Mouse (Mus musculus) midbrain, postnatal 0 days (tissue): ENCODE measurements around the gene Hdac5. TPM values are rescaled to one million over a fixed set of nuclear protein-coding genes. Genes with fewer than 3 reads are reported as not detected.
A peak's percentile ranks its signal among the peaks of the same experiment; 100 is the strongest.

Experiments used
- ATAC-seq: fragments of 200-750 bp; cut with Nextera tagmentation; 2 replicates; pipeline ENCODE4 v1.8.0; 2017; ENCODE audit warnings: moderate number of reproducible peaks, mild to moderate bottlenecking, moderate TSS enrichment, moderate library complexity; ENCODE audit not compliant: low FRiP score
- DNase-seq: peaks from one replicate; pipeline ENCODE4 v3.0.0-alpha.2; 2015; ENCODE audit warnings: low spot score
- H3K27ac ChIP-seq: fragments of 300-500 bp; sonication (generic); 2 replicates; pipeline ENCODE4 v1.5.1; 2014; ENCODE audit warnings: low read depth, mild to moderate bottlenecking, low read length, mixed read lengths
- H3K27me3 ChIP-seq: fragments of 300-500 bp; sonication (generic); 2 replicates; pipeline ENCODE4 v1.6.1; 2014; ENCODE audit warnings: low read length, control low read depth, mixed read lengths; ENCODE audit not compliant: insufficient read depth
- H3K36me3 ChIP-seq: fragments of 300-500 bp; sonication (generic); 2 replicates; pipeline ENCODE4 v1.6.1; 2014; ENCODE audit warnings: low read length, control low read depth, mixed read lengths; ENCODE audit not compliant: insufficient read depth
- H3K4me1 ChIP-seq: fragments of 300-500 bp; sonication (generic); 2 replicates; pipeline ENCODE4 v1.6.1; 2014; ENCODE audit warnings: mild to moderate bottlenecking, control low read depth, antibody characterized with exemption, low read length, mixed read lengths; ENCODE audit not compliant: insufficient read depth
- H3K4me2 ChIP-seq: fragments of 300-500 bp; sonication (generic); 2 replicates; pipeline ENCODE4 v1.6.1; 2014; ENCODE audit warnings: low read depth, mild to moderate bottlenecking, low read length, mixed read lengths; ENCODE audit not compliant: poor library complexity, severe bottlenecking
- H3K4me3 ChIP-seq: fragments of 300-500 bp; sonication (generic); 2 replicates; pipeline ENCODE4 v1.5.1; 2014; ENCODE audit warnings: low read depth, mild to moderate bottlenecking, low read length, moderate library complexity
- H3K9ac ChIP-seq: fragments of 300-500 bp; sonication (generic); replicated peaks from 2 replicates; pipeline ENCODE4 v1.6.1; 2014; ENCODE audit warnings: mild to moderate bottlenecking, low read length, moderate library complexity, mixed read lengths; ENCODE audit not compliant: poor library complexity, severe bottlenecking
- H3K9me3 ChIP-seq: fragments of 300-500 bp; sonication (generic); 2 replicates; pipeline ENCODE4 v1.6.1; 2016; ENCODE audit warnings: low read length, control low read depth
- CTCF ChIP-seq: IDR thresholded peaks from 2 replicates; pipeline ENCODE4 v1.5.1; 2016; ENCODE audit warnings: antibody characterized with exemption, mild to moderate bottlenecking
- WGBS: fragments of 180-500 bp; shearing (Covaris S2); extraction: QIAGEN DNeasy Blood & Tissue Kit; methylation state at CpG from one replicate; pipeline ENCODE4 v1.1.7; 2014; 5-methylcytosine and 5-hydroxymethylcytosine counted together
- polyA plus RNA-seq: library from polyadenylated mRNA; unstranded; fragments of >200 nt; fragmentation: Nextera tagmentation; extraction: Ambion mirVana; gene quantifications from 2 replicates; pipeline ENCODE4 v1.2.1, GENCODE M21; 2015
- total RNA-seq: library from RNA; depleted of rRNA; stranded (reverse); fragments of >200 nt; gene quantifications from 2 replicates; pipeline ENCODE4 v1.2.3, GENCODE M21; 2014

Gene Hdac5
- total and polyA plus RNA-seq, 2 experiments from 2014 or later, result 65.9 to 183 TPM

DNA sequence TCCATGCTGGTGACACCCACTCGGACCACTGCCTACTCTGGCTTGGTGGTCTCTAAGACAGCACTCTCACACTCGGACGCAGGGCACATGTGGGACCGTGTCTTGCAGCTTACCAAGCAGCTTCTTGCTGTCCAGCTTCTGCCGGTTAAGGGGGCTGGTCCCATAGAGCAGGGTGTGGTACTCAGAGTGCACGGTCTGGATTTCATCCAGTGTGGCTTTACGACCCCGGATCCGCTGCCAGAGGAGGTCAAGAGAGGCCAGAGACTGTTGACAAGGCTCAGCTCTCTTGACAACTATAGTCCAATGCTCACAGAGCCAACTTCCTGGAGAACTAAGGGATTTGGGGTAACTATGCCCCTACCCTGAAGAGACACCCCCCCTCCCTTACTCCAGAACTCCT, 30.1 kb downstream of the Hdac5 start:
- ATAC-seq (no peak), DNase-seq (no peak)
- Histone ChIP-seq H3K4me2 (no peak overlapping the region), H3K4me3 (no peak overlapping the region), H3K36me3 (peaks cover 90% of the 10 kb centered on the region), H3K9ac (no peak overlapping the region), H3K27me3 (no peaks in the 10 kb centered on the region), H3K27ac (no peak overlapping the region), H3K4me1 (no peaks in the 10 kb centered on the region), H3K9me3 (no peaks in the 10 kb centered on the region)
- no peak for TF ChIP-seq CTCF
- WGBS, result 87% methylated on average over 9 of the region's 9 CpGs

DNA sequence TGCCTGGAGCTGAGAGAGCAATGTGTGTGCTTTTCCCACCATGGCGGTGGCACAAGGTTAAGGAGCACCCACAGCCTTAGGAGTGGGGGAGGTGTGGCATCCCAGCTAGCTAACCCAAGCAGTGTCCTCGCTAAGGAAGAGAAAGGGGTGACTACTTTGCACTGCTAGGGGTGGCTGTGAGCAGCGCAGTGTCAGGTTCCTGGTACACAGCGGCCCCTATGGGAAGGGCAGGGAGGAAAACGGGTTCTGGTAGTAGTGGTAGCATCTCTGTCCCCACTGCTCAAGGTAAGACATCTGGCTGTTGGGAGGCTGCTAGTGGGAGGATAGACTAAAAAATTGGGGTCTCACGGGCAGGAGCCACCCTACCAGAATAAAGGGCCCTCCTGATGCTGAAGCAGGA, 31.7 kb downstream of the Hdac5 start:
- WGBS, result 58% methylated on average over 6 of the region's 6 CpGs
- H3K4me2 ChIP-seq, result no peak overlapping the region
- H3K27me3 ChIP-seq, result no peaks in the 10 kb centered on the region
- ATAC-seq (no peak), DNase-seq (no peak)
- H3K4me3 ChIP-seq, result no peak overlapping the region
- H3K4me1 ChIP-seq, result no peaks in the 10 kb centered on the region
- H3K36me3 ChIP-seq, result peaks cover 77% of the 10 kb centered on the region
- no peak for TF ChIP-seq CTCF
- no peak overlapping the region for H3K27ac ChIP-seq
- no peak overlapping the region for H3K9ac ChIP-seq
- no peaks in the 10 kb centered on the region for H3K9me3 ChIP-seq

DNA sequence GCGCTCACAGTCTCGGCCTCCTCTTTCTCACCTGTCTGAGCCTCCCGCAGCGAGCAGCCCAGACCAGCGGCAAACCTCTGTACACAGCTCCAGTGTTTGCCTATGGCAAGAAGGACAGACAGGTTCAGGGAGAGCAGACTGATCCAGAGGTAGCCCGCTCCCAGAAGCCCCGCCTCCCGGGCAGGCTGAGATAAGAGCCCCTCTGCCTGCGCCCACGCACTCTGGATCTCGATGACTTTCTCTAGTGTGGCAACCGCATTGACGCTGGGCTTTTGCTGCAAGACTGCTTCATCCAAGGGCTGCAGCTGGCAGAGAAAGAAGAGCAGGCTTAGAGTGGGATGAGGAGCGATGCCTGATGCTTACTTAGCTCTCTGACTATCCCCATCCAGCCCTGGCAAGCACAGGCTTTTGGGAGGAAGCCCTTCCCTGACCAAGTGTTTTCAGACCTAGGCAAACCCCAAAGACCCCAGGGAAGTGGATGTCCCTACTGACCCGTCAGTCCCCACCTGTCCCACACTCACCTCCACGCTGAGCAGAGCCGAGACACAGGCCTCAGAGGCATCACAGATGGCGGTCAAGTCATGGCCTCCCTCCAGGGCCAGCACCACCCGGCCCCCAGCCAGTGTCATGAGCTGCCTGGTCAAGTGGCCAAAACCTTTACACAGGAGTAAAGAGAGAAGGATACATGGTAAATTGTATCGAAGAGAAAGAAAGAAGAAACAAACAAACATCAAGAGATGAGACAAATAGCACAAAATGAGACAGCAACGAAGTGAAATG, 33.8 kb downstream of the Hdac5 start:
- no peak for ATAC-seq
- TF ChIP-seq CTCF, result no peak
- WGBS, result 93% methylated on average over 21 of the region's 21 CpGs
- H3K27ac ChIP-seq, result no peak overlapping the region
- H3K36me3 ChIP-seq, result peaks cover 63% of the 10 kb centered on the region
- no peak overlapping the region for H3K9ac ChIP-seq
- H3K9me3 ChIP-seq, result no peaks in the 10 kb centered on the region
- H3K27me3 ChIP-seq, result no peaks in the 10 kb centered on the region
- H3K4me1 ChIP-seq, result no peaks in the 10 kb centered on the region; the same call in 1 of the 2 replicates
- H3K4me3 ChIP-seq, result no peak overlapping the region
- no peak overlapping the region for H3K4me2 ChIP-seq
- no peak for DNase-seq

DNA sequence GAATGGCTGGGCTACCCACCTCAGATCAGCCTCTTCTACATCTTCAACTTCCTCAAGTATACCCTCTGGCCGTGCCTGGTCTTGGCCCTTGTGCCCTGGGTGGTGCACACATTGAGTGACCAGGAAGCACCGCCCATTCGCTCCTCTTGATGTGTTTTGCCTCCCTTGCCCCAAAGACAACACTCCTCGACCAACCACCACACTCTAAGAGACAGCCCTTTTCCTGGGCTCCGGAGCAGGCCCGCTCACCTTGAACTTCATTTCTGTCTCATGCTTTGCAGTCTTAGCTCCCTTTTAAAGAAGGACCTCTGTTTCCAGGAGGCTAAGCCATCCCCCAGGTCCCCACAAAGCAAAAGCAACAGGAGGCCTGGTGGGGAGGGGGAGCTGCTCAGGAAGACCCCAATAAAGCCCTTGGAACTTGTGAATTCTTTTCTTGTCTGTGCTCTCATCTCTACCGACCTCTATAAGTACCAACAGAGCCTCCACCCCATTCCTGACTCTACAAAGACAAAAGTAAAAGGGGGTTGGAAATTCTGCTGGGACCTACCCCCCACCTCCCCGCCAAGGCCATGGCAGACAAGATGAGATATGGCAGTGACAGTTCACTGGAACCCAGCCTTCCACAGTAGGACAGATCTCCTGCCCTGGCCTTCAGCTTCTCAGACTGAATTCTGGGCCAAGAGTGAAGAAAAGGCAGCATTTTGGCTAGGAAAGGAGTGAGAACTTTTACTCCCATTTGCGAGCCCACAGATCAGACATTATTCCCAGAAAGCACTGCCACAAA, 36.1 kb downstream of the Hdac5 start:
- Histone ChIP-seq H3K27me3 (no peaks in the 10 kb centered on the region), H3K36me3 (peaks cover 41% of the 10 kb centered on the region), H3K4me1 (peaks cover 12% of the 10 kb centered on the region), H3K9me3 (no peaks in the 10 kb centered on the region), H3K27ac (no peak overlapping the region), H3K4me3 (no peak overlapping the region), H3K9ac (no peak overlapping the region), H3K4me2 (no peak overlapping the region)
- DNase-seq (no peak), ATAC-seq (no peak)
- WGBS, result 88% methylated on average over 9 of the region's 9 CpGs
- TF ChIP-seq CTCF, result no peak

DNA sequence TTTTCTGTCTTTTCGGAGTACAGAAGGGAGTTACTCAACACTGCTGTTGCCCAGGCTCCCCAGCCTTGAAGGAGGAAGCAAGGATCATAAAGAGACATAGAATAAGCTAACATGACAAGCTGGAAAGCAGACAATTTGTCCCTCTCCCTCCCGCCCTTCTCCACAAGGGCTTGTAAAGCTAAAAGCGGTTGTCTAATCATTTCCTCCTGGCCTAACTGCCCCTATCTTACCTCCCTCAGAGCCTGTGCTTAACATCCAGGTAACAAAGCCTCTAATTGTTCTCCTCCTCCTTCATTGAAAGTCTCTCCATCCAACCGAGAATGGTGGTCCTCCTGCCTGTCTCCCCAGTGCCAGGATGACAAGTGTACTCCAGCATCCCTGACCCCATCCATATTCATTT, 39.1 kb downstream of the Hdac5 start:
- peak overlapping the region; percentile 81 for H3K4me2 ChIP-seq

More for the DNA sequence above, 39.1 kb downstream of the Hdac5 start:
- no peak for DNase-seq
- no peak for ATAC-seq
- H3K27ac ChIP-seq, result no peak overlapping the region
- peaks cover 13% of the 10 kb centered on the region for H3K36me3 ChIP-seq
- no peaks in the 10 kb centered on the region for H3K9me3 ChIP-seq
- no peak overlapping the region; the same call in 1 of the 2 replicates for H3K4me3 ChIP-seq
- WGBS, result 44% methylated on average over 4 of the region's 4 CpGs
- H3K27me3 ChIP-seq, result no peaks in the 10 kb centered on the region
- H3K9ac ChIP-seq, result peak overlapping the region; percentile 42; the same call in 1 of the 2 replicates
- no peak for TF ChIP-seq CTCF
- H3K4me1 ChIP-seq, result peaks cover 13% of the 10 kb centered on the region
